Mouse (Mus musculus): ENCODE measurements around the gene Med16. TPM values are rescaled to one million over a fixed set of nuclear protein-coding genes. Genes with fewer than 3 reads are reported as not detected.

Med16 gene
- total and polyA plus RNA-seq, 3 experiments: 10.2 to 22.8 (median 12.1) TPM

- DNase-seq (ENCODE audit: extremely low read depth): no peak
- H3K27ac ChIP-seq (ENCODE audit: insufficient read depth, low read depth): no peak overlapping the region
- no peak overlapping the region for H3K9ac ChIP-seq (ENCODE audit: insufficient read depth, low read depth)
- H3K36me3 ChIP-seq (replicated peaks in 1 of 2; ENCODE audit: control insufficient read depth in 1 of 2, insufficient read depth in 1 of 2, low read length in 1 of 2): no peaks in the 10 kb centered on the region
- peaks cover 4% of the 10 kb centered on the region for H3K9me3 ChIP-seq (replicated peaks; ENCODE audit: low read length)
- in situ Hi-C loops (cut with MboI; ENCODE audit: low pct_ligation_motif_present, low pct_unique_long_range_greater_than_20kb, low sequenced_read_pairs): loop anchor here (5.0 kb wide), 1 partner anchor 88 kb away; no protein-coding TSS in a partner anchor
- H3K4me3 ChIP-seq (replicated peaks in 1 of 3; ENCODE audit: low read depth in 2 of 3, low read length in 2 of 3, poor library complexity in 1 of 3): no peak overlapping the region
- peaks cover 9 to 33% of the 10 kb centered on the region in 2 experiments for H3K4me1 ChIP-seq (ENCODE audit: control insufficient read depth in 1 of 2, insufficient read depth in 2 of 2)
- H3K4me2 ChIP-seq (ENCODE audit: insufficient read depth, low read depth, poor library complexity, severe bottlenecking): no peak overlapping the region
- H3K79me2 ChIP-seq (replicated peaks; ENCODE audit: control insufficient read depth, extremely low read depth, insufficient read depth, poor library complexity, severe bottlenecking): no peaks in the 10 kb centered on the region; the same call in 1 of the 2 replicates
- H3K27me3 ChIP-seq (replicated peaks): no peaks in the 10 kb centered on the region
- no peak for TF ChIP-seq RCOR1 (conservative IDR thresholded peaks at IDR 0.05; ENCODE audit: low read depth, low read length)
- no peak for TF ChIP-seq MYC (IDR thresholded peaks at IDR 0.05; ENCODE audit: low read depth, low read length)
- TF ChIP-seq MXI1 (IDR thresholded peaks at IDR 0.05; ENCODE audit: low read depth, low read length): no peak
- TF ChIP-seq E2F4 (IDR thresholded peaks at IDR 0.05; ENCODE audit: insufficient replicate concordance, low read depth, low read length): no peak
- TF ChIP-seq JUN (IDR thresholded peaks at IDR 0.05; ENCODE audit: insufficient read depth, low read depth, low read length): no peak
- TF ChIP-seq USF1 (IDR thresholded peaks at IDR 0.05; ENCODE audit: low read depth, low read length): no peak
- no peak for TF ChIP-seq ZKSCAN1 (IDR thresholded peaks at IDR 0.05; ENCODE audit: borderline replicate concordance, low read depth, low read length)
- no peak for TF ChIP-seq KAT2A (IDR thresholded peaks at IDR 0.05; ENCODE audit: insufficient replicate concordance, low read length)
- no peak for TF ChIP-seq CTCF (conservative IDR thresholded peaks at IDR 0.05 in 1 of 2, IDR thresholded peaks at IDR 0.05 in 1 of 2; ENCODE audit: low read depth in 2 of 2, low read length in 2 of 2)
- TF ChIP-seq HCFC1 (IDR thresholded peaks at IDR 0.05; ENCODE audit: low read depth, low read length): no peak
- no peak for TF ChIP-seq TBP (conservative IDR thresholded peaks at IDR 0.05; ENCODE audit: low read depth, low read length)
- no peak for TF ChIP-seq EP300 (IDR thresholded peaks at IDR 0.05; ENCODE audit: low read length)
- no peak for TF ChIP-seq RAD21 (IDR thresholded peaks at IDR 0.05; ENCODE audit: low read depth, low read length)
- TF ChIP-seq ZC3H11A (IDR thresholded peaks at IDR 0.05; ENCODE audit: low read depth, low read length): no peak
- dilution Hi-C loops (cut with MboI; ENCODE audit: extremely low pct_ligation_motif_present, extremely low pct_unique_long_range_greater_than_20kb, low sequenced_read_pairs): no loop called here
Observed at GRCm38 (mm10) chr10:79920056-79920890, 11.6 kb upstream of the Med16 start.

GRCm38 (mm10) chr10:79919251-79919849, 10.6 kb upstream of the Med16 start:
- in situ Hi-C loops (cut with MboI; ENCODE audit: low pct_ligation_motif_present, low pct_unique_long_range_greater_than_20kb, low sequenced_read_pairs): no loop called here
- dilution Hi-C loops (cut with MboI; ENCODE audit: extremely low pct_ligation_motif_present, extremely low pct_unique_long_range_greater_than_20kb, low sequenced_read_pairs): no loop called here
- Histone ChIP-seq H3K36me3 (replicated peaks in 1 of 2; ENCODE audit: control insufficient read depth in 1 of 2, insufficient read depth in 1 of 2, low read length in 1 of 2) (peaks cover 0 to 2% of the 10 kb centered on the region in 2 experiments), H3K79me2 (replicated peaks; ENCODE audit: control insufficient read depth, extremely low read depth, insufficient read depth, poor library complexity, severe bottlenecking) (no peaks in the 10 kb centered on the region; the same call in 1 of the 2 replicates), H3K4me1 (ENCODE audit: control insufficient read depth in 1 of 2, insufficient read depth in 2 of 2) (peaks cover 10 to 38% of the 10 kb centered on the region in 2 experiments), H3K4me2 (ENCODE audit: insufficient read depth, low read depth, poor library complexity, severe bottlenecking) (no peak overlapping the region), H3K9ac (ENCODE audit: insufficient read depth, low read depth) (no peak overlapping the region), H3K4me3 (replicated peaks in 1 of 3; ENCODE audit: low read depth in 2 of 3, low read length in 2 of 3, poor library complexity in 1 of 3) (no peak overlapping the region), H3K27me3 (replicated peaks) (no peaks in the 10 kb centered on the region), H3K9me3 (replicated peaks; ENCODE audit: low read length) (peaks cover 4% of the 10 kb centered on the region), H3K27ac (ENCODE audit: insufficient read depth, low read depth) (no peak overlapping the region)
- no peak for TF ChIP-seq UBTF (IDR thresholded peaks at IDR 0.05; ENCODE audit: low read depth, low read length)
- TF ChIP-seq E2F4 (IDR thresholded peaks at IDR 0.05; ENCODE audit: insufficient replicate concordance, low read depth, low read length): no peak
- TF ChIP-seq GABPA (IDR thresholded peaks at IDR 0.05; ENCODE audit: insufficient replicate concordance, low read depth, low read length): no peak
- TF ChIP-seq USF2 (conservative IDR thresholded peaks at IDR 0.05; ENCODE audit: low read depth, low read length): no peak
- no peak for TF ChIP-seq CHD1 (IDR thresholded peaks at IDR 0.05; ENCODE audit: low read depth, low read length)
- no peak for TF ChIP-seq MEF2A (IDR thresholded peaks at IDR 0.05; ENCODE audit: borderline replicate concordance, low read depth, low read length)
- no peak for TF ChIP-seq MXI1 (IDR thresholded peaks at IDR 0.05; ENCODE audit: low read depth, low read length)
- no peak for TF ChIP-seq ZNF384 (IDR thresholded peaks at IDR 0.05; ENCODE audit: low read depth, low read length)
- TF ChIP-seq TBP (conservative IDR thresholded peaks at IDR 0.05; ENCODE audit: low read depth, low read length): no peak
- no peak for TF ChIP-seq JUN (IDR thresholded peaks at IDR 0.05; ENCODE audit: insufficient read depth, low read depth, low read length)
- no peak for TF ChIP-seq MAFK (IDR thresholded peaks at IDR 0.05; ENCODE audit: insufficient replicate concordance, low read length)
- TF ChIP-seq EP300 (IDR thresholded peaks at IDR 0.05; ENCODE audit: low read length): no peak
- no peak for DNase-seq (ENCODE audit: extremely low read depth)
